Mouse (Mus musculus) CD4-positive, CD25-positive, alpha-beta regulatory T cell, adult 9 weeks (primary cell): Measurements from ENCODE around the gene Uqcrc2. TPM values are rescaled to one million over a fixed set of nuclear protein-coding genes. Genes with fewer than 3 reads are reported as not detected.

Experiments
- polyA plus RNA-seq: library from polyadenylated mRNA; unstranded; fragments of 100-300 nt; shearing (Covaris generic); gene quantifications from one replicate; pipeline ENCODE4 v1.2.1, GENCODE M21; 2017

Gene Uqcrc2
- polyA plus RNA-seq: 188 TPM

GRCm38 (mm10) chr7:120634711-120635361, at the start of gene Uqcrc2:
Gene Uqcrc2, plus strand, starts transcription at chr7:120635176.

GRCm38 (mm10) chr7:120670153-120670875, 35.3 kb downstream of the Uqcrc2 start, which contains the start of gene Pdzd9:
Gene Pdzd9, minus strand, starts transcription at chr7:120670343.

GRCm38 (mm10) chr7:120677001-120677643, 42.1 kb downstream of the Uqcrc2 start, which contains the start of gene Mosmo:
Gene Mosmo, plus strand, starts transcription at chr7:120677618.

Other genes starting within 250 kb of the Uqcrc2 start
- not detected for gene Abca16, start 225.5 kb upstream of the Uqcrc2 start, polyA plus RNA-seq
- 0.52 TPM for gene Pdzd9, start 35.2 kb downstream of the Uqcrc2 start, polyA plus RNA-seq
- gene Mosmo, start 42.4 kb downstream of the Uqcrc2 start, polyA plus RNA-seq: 3.3 TPM
- gene Vwa3a, start 104.1 kb downstream of the Uqcrc2 start, polyA plus RNA-seq: 0.12 TPM
- not detected for gene Gm5737, start 177.2 kb downstream of the Uqcrc2 start, polyA plus RNA-seq
- 7.7 TPM for gene Eef2k, start 207.7 kb downstream of the Uqcrc2 start, polyA plus RNA-seq